Mouse (Mus musculus): ENCODE measurements around the gene Etfbkmt. TPM values are rescaled to one million over a fixed set of nuclear protein-coding genes. Genes with fewer than 3 reads are reported as not detected.

Etfbkmt gene
- polyA plus RNA-seq (2014; fragmentation: Nextera tagmentation; extraction: Ambion mirVana), result 9.6 and 10.2 TPM in 2 replicates

DNA sequence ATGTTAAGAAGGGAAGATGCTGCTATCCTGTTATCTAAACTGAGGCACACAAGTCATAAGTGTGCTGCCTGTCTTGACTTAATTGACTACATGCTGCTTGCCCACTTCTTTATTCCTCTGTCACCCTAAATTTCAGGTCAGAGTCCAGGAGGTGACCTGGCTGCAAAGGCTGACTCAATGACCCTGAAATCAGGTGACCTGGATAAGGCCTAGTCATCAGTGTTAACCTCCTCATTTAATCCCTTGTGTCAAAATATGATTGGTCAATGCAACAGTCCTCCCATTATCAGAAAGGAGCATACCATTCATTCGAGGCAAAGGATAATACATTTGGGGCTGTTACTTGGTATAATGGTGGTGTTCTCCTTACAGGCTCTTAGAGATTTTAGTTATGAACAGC is at the start of gene Etfbkmt:
TSS of gene Etfbkmt (plus strand) at position 379 of the 400 bp plus-strand sequence.
- Histone ChIP-seq H3K36me3 (ENCODE audit: control insufficient read depth, insufficient read depth, low read length) (no peaks in the 10 kb centered on the region), H3K9me3 (ENCODE audit: control insufficient read depth, low read length) (no peaks in the 10 kb centered on the region), H3K27ac (ENCODE audit: low read depth, low read length) (no peak within 1 kb of the TSS), H3K9ac (ENCODE audit: low read length) (no peak within 1 kb of the TSS), H3K4me3 (ENCODE audit: low read depth, low read length) (no peak within 1 kb of the TSS), H3K4me2 (ENCODE audit: low read depth, low read length, severe bottlenecking) (no peak within 1 kb of the TSS), H3K27me3 (ENCODE audit: control insufficient read depth, insufficient read depth, low read length) (no peaks in the 10 kb centered on the region), H3K4me1 (replicated peaks; ENCODE audit: control insufficient read depth, insufficient read depth, low read length) (no peaks in the 10 kb centered on the region; the same call in 1 of the 2 replicates)
- WGBS, result 79% methylated on average over 1 of the region's 1 CpGs
- ATAC-seq (replicated peaks; ENCODE audit: low FRiP score) (no peak), DNase-seq (ENCODE audit: low spot score) (no peak)

DNA sequence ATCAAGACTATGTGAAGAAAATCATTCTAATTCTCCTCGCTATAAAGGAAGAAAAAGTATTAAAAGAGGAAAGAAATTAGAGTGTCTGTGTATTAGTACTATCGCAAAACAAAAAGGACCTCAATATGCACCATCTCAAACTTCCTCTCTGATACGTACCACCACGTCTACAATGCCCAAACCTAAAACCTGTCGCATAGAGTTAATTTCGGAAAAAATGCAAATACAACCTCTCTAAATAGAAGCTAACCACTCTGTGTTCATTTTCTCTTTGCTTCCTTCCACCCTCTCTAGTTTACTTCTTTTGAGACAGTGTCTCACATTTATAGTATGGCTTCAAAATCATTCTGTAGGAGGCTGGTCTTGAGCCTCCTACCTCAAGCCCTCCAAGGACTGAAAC is 47.2 kb upstream of the Etfbkmt start:
- WGBS, result 94% methylated on average over 6 of the region's 6 CpGs
- Histone ChIP-seq H3K4me1 (replicated peaks; ENCODE audit: control insufficient read depth, insufficient read depth, low read length) (no peaks in the 10 kb centered on the region), H3K36me3 (ENCODE audit: control insufficient read depth, insufficient read depth, low read length) (no peaks in the 10 kb centered on the region), H3K27me3 (ENCODE audit: control insufficient read depth, insufficient read depth, low read length) (no peaks in the 10 kb centered on the region), H3K4me2 (ENCODE audit: low read depth, low read length, severe bottlenecking) (no peak overlapping the region), H3K27ac (ENCODE audit: low read depth, low read length) (no peak overlapping the region), H3K4me3 (ENCODE audit: low read depth, low read length) (no peak overlapping the region), H3K9ac (ENCODE audit: low read length) (no peak overlapping the region), H3K9me3 (ENCODE audit: control insufficient read depth, low read length) (no peaks in the 10 kb centered on the region)
- no peak for DNase-seq (ENCODE audit: low spot score)
- no peak for ATAC-seq (replicated peaks; ENCODE audit: low FRiP score)

- ATAC-seq (replicated peaks; ENCODE audit: low FRiP score) (no peak), DNase-seq (ENCODE audit: low spot score) (no peak)
- H3K4me3 ChIP-seq (ENCODE audit: low read depth, low read length), result no peak overlapping the region
- H3K27ac ChIP-seq (ENCODE audit: low read depth, low read length), result no peak overlapping the region
- H3K4me2 ChIP-seq (ENCODE audit: low read depth, low read length, severe bottlenecking), result no peak overlapping the region
- no peaks in the 10 kb centered on the region for H3K36me3 ChIP-seq (ENCODE audit: control insufficient read depth, insufficient read depth, low read length)
- no peaks in the 10 kb centered on the region for H3K4me1 ChIP-seq (replicated peaks; ENCODE audit: control insufficient read depth, insufficient read depth, low read length)
- H3K9me3 ChIP-seq (ENCODE audit: control insufficient read depth, low read length), result no peaks in the 10 kb centered on the region
- no peak overlapping the region for H3K9ac ChIP-seq (ENCODE audit: low read length)
- H3K27me3 ChIP-seq (ENCODE audit: control insufficient read depth, insufficient read depth, low read length), result no peaks in the 10 kb centered on the region
- 74% methylated on average over 5 of the region's 5 CpGs for WGBS
These were observed 46.2 kb upstream of the Etfbkmt start for GRCm38 (mm10) chr6:149093465-149093864.

DNA sequence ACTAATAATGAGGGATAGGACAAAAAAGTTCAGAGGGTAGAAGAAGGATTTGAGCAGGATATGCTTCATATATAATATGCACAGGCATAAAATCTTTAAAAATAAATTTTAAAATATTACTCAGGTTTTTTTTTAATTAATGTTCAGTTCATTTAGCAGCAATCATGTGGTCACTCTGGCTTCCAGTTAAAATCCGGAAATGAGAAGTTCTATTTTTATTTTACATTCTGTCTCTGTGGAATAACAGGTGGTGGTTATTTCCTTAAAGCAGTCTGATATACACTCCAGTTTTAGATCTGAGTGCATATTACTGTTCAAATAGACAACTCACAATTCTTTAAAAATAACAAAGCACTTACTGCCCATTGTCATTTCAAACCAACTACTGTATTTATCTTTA is 45.1 kb upstream of the Etfbkmt start:
- no peak overlapping the region for H3K9ac ChIP-seq (ENCODE audit: low read length)
- no peaks in the 10 kb centered on the region for H3K27me3 ChIP-seq (ENCODE audit: control insufficient read depth, insufficient read depth, low read length)
- H3K4me3 ChIP-seq (ENCODE audit: low read depth, low read length), result no peak overlapping the region
- H3K36me3 ChIP-seq (ENCODE audit: control insufficient read depth, insufficient read depth, low read length), result no peaks in the 10 kb centered on the region
- no peaks in the 10 kb centered on the region for H3K9me3 ChIP-seq (ENCODE audit: control insufficient read depth, low read length)
- H3K4me2 ChIP-seq (ENCODE audit: low read depth, low read length, severe bottlenecking), result no peak overlapping the region
- H3K4me1 ChIP-seq (replicated peaks; ENCODE audit: control insufficient read depth, insufficient read depth, low read length), result no peaks in the 10 kb centered on the region
- 85% methylated on average over 1 of the region's 1 CpGs for WGBS
- ATAC-seq (replicated peaks; ENCODE audit: low FRiP score), result no peak
- no peak for DNase-seq (ENCODE audit: low spot score)
- H3K27ac ChIP-seq (ENCODE audit: low read depth, low read length), result no peak overlapping the region

GRCm38 (mm10) chr6:149095389-149095788 is 44.3 kb upstream of the Etfbkmt start:
- H3K27me3 ChIP-seq (ENCODE audit: control insufficient read depth, insufficient read depth, low read length), result no peaks in the 10 kb centered on the region
- no peaks in the 10 kb centered on the region for H3K4me1 ChIP-seq (replicated peaks; ENCODE audit: control insufficient read depth, insufficient read depth, low read length)
- ATAC-seq (replicated peaks; ENCODE audit: low FRiP score) (no peak), DNase-seq (ENCODE audit: low spot score) (no peak)
- no peak overlapping the region for H3K4me3 ChIP-seq (ENCODE audit: low read depth, low read length)
- no peak overlapping the region for H3K4me2 ChIP-seq (ENCODE audit: low read depth, low read length, severe bottlenecking)
- 85% methylated on average over 6 of the region's 6 CpGs for WGBS
- H3K9ac ChIP-seq (ENCODE audit: low read length), result no peak overlapping the region
- H3K36me3 ChIP-seq (ENCODE audit: control insufficient read depth, insufficient read depth, low read length), result no peaks in the 10 kb centered on the region
- no peak overlapping the region for H3K27ac ChIP-seq (ENCODE audit: low read depth, low read length)
- no peaks in the 10 kb centered on the region for H3K9me3 ChIP-seq (ENCODE audit: control insufficient read depth, low read length)

- H3K4me2 ChIP-seq (ENCODE audit: low read depth, low read length, severe bottlenecking), result no peak overlapping the region
- no peaks in the 10 kb centered on the region for H3K36me3 ChIP-seq (ENCODE audit: control insufficient read depth, insufficient read depth, low read length)
- DNase-seq (ENCODE audit: low spot score) (no peak), ATAC-seq (replicated peaks; ENCODE audit: low FRiP score) (no peak)
- H3K27ac ChIP-seq (ENCODE audit: low read depth, low read length), result no peak overlapping the region
- no peaks in the 10 kb centered on the region for H3K27me3 ChIP-seq (ENCODE audit: control insufficient read depth, insufficient read depth, low read length)
- H3K9me3 ChIP-seq (ENCODE audit: control insufficient read depth, low read length), result no peaks in the 10 kb centered on the region
- H3K4me3 ChIP-seq (ENCODE audit: low read depth, low read length), result no peak overlapping the region
- H3K9ac ChIP-seq (ENCODE audit: low read length), result no peak overlapping the region
- no peaks in the 10 kb centered on the region for H3K4me1 ChIP-seq (replicated peaks; ENCODE audit: control insufficient read depth, insufficient read depth, low read length)
- 82% methylated on average over 2 of the region's 2 CpGs for WGBS
These were observed 43.4 kb upstream of the Etfbkmt start for GRCm38 (mm10) chr6:149096233-149096632.

DNA sequence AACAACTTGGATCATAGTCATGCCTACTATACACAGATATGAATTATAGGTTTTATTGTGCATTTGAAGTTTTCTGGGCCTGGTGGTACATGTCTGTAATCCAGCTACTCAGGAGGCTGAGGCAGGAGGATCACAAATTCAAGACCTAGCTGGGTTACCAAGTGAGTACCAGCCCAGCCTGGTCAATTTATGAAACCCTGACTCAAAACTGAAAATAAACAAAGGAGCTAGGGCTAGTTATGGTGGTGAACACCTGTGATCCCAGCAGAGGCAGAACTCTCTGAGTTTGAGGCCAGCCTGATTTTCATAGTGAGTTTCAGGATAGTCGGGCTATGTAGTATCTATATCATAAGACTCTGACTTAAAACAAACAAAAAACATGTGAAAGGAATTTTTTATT is 42.4 kb upstream of the Etfbkmt start:
- Histone ChIP-seq H3K27me3 (ENCODE audit: control insufficient read depth, insufficient read depth, low read length) (no peaks in the 10 kb centered on the region), H3K4me1 (replicated peaks; ENCODE audit: control insufficient read depth, insufficient read depth, low read length) (no peaks in the 10 kb centered on the region), H3K27ac (ENCODE audit: low read depth, low read length) (no peak overlapping the region), H3K4me3 (ENCODE audit: low read depth, low read length) (no peak overlapping the region), H3K4me2 (ENCODE audit: low read depth, low read length, severe bottlenecking) (no peak overlapping the region), H3K9ac (ENCODE audit: low read length) (no peak overlapping the region), H3K36me3 (ENCODE audit: control insufficient read depth, insufficient read depth, low read length) (no peaks in the 10 kb centered on the region), H3K9me3 (ENCODE audit: control insufficient read depth, low read length) (no peaks in the 10 kb centered on the region)
- no peak for DNase-seq (ENCODE audit: low spot score)
- 97% methylated on average over 1 of the region's 1 CpGs for WGBS
- no peak for ATAC-seq (replicated peaks; ENCODE audit: low FRiP score)

DNA sequence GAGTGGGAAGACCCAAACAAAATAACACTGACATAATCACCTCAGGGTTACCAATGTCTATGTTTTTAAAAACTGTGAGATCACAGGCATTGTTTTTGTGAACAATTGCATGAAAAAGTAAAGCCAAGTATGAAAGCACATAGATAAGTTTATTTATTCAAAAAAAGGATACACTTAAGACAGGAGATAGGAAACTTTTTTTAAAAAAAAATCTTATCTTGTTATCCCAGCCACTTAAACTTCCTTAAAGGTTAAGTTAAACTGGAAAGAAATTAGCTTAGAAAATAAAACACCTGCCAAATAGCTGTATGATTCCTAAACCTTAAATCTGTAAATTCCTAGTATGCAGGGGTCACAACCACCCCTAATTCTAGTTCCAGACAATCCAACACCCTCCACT is 40.7 kb upstream of the Etfbkmt start:
- Histone ChIP-seq H3K36me3 (ENCODE audit: control insufficient read depth, insufficient read depth, low read length) (no peaks in the 10 kb centered on the region), H3K9me3 (ENCODE audit: control insufficient read depth, low read length) (no peaks in the 10 kb centered on the region), H3K4me1 (replicated peaks; ENCODE audit: control insufficient read depth, insufficient read depth, low read length) (no peaks in the 10 kb centered on the region), H3K27me3 (ENCODE audit: control insufficient read depth, insufficient read depth, low read length) (no peaks in the 10 kb centered on the region), H3K27ac (ENCODE audit: low read depth, low read length) (no peak overlapping the region), H3K4me3 (ENCODE audit: low read depth, low read length) (no peak overlapping the region), H3K4me2 (ENCODE audit: low read depth, low read length, severe bottlenecking) (no peak overlapping the region), H3K9ac (ENCODE audit: low read length) (no peak overlapping the region)
- ATAC-seq (replicated peaks; ENCODE audit: low FRiP score) (no peak), DNase-seq (ENCODE audit: low spot score) (no peak)

DNA sequence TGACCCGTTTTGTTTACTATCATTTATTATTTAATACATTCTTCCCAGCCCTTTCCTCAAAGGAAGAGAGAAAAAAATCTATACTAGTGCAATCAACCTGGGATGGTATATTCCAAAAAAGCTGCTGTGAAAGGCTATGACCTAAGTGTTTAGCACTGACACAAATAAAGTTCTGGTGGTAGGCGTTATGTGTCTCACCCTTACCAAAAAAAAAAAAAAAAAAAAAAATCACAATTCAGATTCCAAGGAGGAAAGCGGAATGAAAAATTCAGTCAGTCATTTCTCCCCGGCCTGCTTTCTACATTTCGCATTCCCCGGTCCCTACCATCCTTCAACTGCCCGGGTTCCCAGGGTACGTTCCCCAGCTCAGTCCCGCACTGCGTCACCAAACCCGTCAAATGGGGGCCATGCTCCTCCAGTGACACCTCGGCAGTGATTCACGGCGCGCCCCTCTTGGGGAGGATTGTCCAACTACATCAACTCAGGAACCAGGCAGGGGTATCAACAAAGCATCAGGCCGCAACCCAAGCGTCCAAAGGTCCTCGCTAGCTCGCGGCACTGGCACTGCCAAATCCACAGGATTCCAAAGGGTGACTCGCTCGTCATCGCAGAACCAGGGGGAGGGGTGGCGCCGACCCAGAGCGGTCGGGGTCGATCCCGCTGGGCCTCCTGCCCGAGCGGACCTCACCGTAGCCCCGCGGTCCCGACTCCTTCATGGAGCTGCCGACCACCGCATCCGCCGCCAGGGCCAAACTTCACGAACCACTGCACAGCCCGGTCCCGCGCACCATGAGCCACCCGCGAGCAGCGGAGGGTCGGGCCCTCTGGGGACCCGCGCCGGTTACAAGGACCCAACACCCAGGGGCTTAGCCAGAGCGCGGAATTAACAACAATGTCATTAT is 39.2 kb upstream of the Etfbkmt start:
- peak; percentile 88 for DNase-seq (ENCODE audit: low spot score)
- H3K9ac ChIP-seq (ENCODE audit: low read length), result peak overlapping the region; percentile 95
- H3K4me2 ChIP-seq (ENCODE audit: low read depth, low read length, severe bottlenecking), result peak overlapping the region; percentile 75
- WGBS, result 1% methylated on average over 52 of the region's 52 CpGs
- no peaks in the 10 kb centered on the region for H3K27me3 ChIP-seq (ENCODE audit: control insufficient read depth, insufficient read depth, low read length)
- peak overlapping the region; percentile 89 for H3K27ac ChIP-seq (ENCODE audit: low read depth, low read length)
- no peaks in the 10 kb centered on the region for H3K36me3 ChIP-seq (ENCODE audit: control insufficient read depth, insufficient read depth, low read length)
- ATAC-seq (replicated peaks; ENCODE audit: low FRiP score), result peak; percentile 75
- no peaks in the 10 kb centered on the region for H3K9me3 ChIP-seq (ENCODE audit: control insufficient read depth, low read length)
- peak overlapping the region; percentile 83 for H3K4me3 ChIP-seq (ENCODE audit: low read depth, low read length)
- H3K4me1 ChIP-seq (replicated peaks; ENCODE audit: control insufficient read depth, insufficient read depth, low read length), result no peaks in the 10 kb centered on the region

Measured in forebrain, embryonic 11.5 days (tissue).